Mouse (Mus musculus) forebrain, embryonic 10.5 days (tissue): ENCODE data around the gene Slc41a3. TPM values are rescaled to one million over a fixed set of nuclear protein-coding genes. Genes with fewer than 3 reads are reported as not detected.

Experiments used
- DNase-seq: peaks from one replicate; pipeline ENCODE4 v3.0.0-alpha.2; 2017; ENCODE audit warnings: low spot score; ENCODE audit errors: extremely low spot score
- H3K27ac ChIP-seq: fragments of 300-500 bp; sonication (generic); 2 replicates; pipeline ENCODE4 v1.5.1; 2016; ENCODE audit warnings: mild to moderate bottlenecking
- H3K27me3 ChIP-seq: fragments of 300-500 bp; sonication (generic); 2 replicates; pipeline ENCODE4 v1.6.1; 2016; ENCODE audit warnings: mild to moderate bottlenecking; ENCODE audit not compliant: poor library complexity, severe bottlenecking
- H3K36me3 ChIP-seq: fragments of 300-500 bp; sonication (generic); replicated peaks from 2 replicates; pipeline ENCODE4 v1.6.1; 2016; ENCODE audit warnings: mild to moderate bottlenecking, moderate library complexity
- H3K4me1 ChIP-seq: fragments of 300-500 bp; sonication (generic); 2 replicates; pipeline ENCODE4 v1.6.1; 2016
- H3K4me3 ChIP-seq: fragments of 300-500 bp; sonication (generic); 2 replicates; pipeline ENCODE4 v1.5.1; 2016; ENCODE audit warnings: mild to moderate bottlenecking, moderate library complexity
- H3K9me3 ChIP-seq: fragments of 300-500 bp; sonication (generic); 2 replicates; pipeline ENCODE4 v1.6.1; 2016; ENCODE audit warnings: mild to moderate bottlenecking, moderate library complexity
- WGBS: fragments of 180-500 bp; shearing (Covaris S2); methylation state at CpG from one replicate; pipeline ENCODE4 v1.1.7; 2016; 5-methylcytosine and 5-hydroxymethylcytosine counted together
- polyA plus RNA-seq: library from polyadenylated mRNA; unstranded; fragments of >200 nt; fragmentation: Nextera tagmentation; extraction: Ambion mirVana; gene quantifications from 2 replicates; pipeline ENCODE4 v1.2.1, GENCODE M21; 2016

The Slc41a3 gene
- polyA plus RNA-seq, 1 experiment from 2014 or later = 2.3 TPM

DNA sequence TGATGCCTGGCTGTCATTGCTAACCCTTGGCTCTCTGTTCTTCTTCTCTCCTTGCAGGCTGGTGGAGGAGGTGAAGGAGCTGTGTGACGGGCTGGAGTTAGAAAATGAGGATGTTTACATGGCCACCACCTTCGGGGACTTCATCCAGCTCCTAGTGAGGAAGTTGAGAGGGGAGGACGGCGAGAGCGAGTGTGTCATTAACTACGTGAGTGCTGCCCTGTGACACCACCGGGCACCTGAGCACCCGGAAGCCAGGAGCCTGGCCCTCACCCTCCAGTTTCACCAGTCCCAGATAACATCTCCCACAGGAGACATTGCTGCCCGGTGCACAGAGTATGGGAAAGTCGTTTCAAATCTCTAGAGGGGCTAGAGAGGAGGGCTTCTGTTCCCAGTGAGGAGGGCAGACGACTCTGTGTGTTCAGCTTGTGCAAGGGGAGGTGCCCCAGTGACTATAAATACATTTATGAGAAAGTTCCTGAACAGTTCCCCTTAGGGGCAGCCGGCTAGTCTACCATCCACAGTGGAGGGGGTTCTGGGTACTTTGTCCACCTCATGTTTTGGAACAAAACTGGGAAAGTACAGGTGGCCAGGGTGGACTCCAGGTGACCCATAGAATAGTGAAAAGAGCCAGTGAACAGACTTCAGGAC lies 34.7 kb upstream of the Slc41a3 start:
- Histone ChIP-seq H3K27ac (no peak overlapping the region), H3K4me3 (no peak overlapping the region), H3K4me1 (no peaks in the 10 kb centered on the region; the same call in 1 of the 2 replicates), H3K36me3 (no peaks in the 10 kb centered on the region), H3K27me3 (no peaks in the 10 kb centered on the region), H3K9me3 (no peaks in the 10 kb centered on the region)
- WGBS = 80% methylated on average over 12 of the region's 12 CpGs
- DNase-seq = no peak

DNA sequence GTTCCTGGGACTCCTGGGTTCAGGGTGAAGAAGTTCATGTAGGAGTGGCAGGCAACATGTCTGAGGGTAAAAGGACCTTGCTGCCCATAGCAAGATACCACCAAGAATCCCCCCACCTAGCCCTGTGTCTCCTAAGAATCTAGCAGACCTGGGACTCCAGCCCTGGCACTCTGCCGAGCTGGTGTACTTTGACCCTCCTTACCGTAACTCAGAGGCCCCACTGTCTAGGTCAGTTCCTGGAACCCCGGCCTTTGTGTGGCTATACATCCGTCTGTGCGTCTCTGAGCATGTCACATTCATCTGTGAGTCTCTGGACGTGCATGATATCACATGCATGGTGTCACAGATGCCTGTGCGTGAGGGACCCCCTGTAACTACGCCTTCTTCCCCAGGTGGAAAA lies 34.1 kb upstream of the Slc41a3 start:
- H3K4me3 ChIP-seq = no peak overlapping the region
- WGBS = 92% methylated on average over 8 of the region's 8 CpGs
- no peaks in the 10 kb centered on the region for H3K9me3 ChIP-seq
- peaks cover 3% of the 10 kb centered on the region; the same call in 1 of the 2 replicates for H3K4me1 ChIP-seq
- no peak for DNase-seq
- H3K27me3 ChIP-seq = no peaks in the 10 kb centered on the region
- no peaks in the 10 kb centered on the region for H3K36me3 ChIP-seq
- no peak overlapping the region for H3K27ac ChIP-seq

DNA sequence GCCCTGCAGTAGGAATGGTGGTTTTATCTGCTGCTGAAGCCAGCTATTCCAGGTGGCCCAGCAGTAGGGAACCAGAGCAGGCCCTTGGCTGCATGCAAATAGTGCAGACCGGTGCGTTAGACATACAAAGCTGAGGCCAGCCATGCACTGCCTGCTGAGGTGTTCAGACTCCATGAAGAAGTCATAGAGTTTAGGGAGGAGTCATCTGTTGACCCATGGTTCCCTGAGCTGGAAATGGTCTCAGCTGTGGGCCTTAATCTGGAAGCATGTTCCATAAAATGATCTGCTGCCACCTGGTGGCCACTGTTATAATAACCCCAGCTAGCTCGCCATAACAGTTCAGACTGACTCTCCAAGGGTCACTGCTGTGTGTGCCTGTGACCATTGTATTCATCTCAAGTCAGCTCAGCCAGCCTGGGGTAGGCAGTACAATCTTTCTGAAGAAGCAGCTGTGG lies 29.2 kb upstream of the Slc41a3 start:
- Histone ChIP-seq H3K9me3 (no peaks in the 10 kb centered on the region), H3K4me3 (no peak overlapping the region), H3K4me1 (0 out of 2 replicates have a peak, but pooled peaks cover 6% of the 10 kb centered on the region), H3K36me3 (no peaks in the 10 kb centered on the region), H3K27me3 (no peaks in the 10 kb centered on the region), H3K27ac (no peak overlapping the region)
- peak; percentile 78 for DNase-seq
- 37% methylated on average over 3 of the region's 3 CpGs for WGBS

DNA sequence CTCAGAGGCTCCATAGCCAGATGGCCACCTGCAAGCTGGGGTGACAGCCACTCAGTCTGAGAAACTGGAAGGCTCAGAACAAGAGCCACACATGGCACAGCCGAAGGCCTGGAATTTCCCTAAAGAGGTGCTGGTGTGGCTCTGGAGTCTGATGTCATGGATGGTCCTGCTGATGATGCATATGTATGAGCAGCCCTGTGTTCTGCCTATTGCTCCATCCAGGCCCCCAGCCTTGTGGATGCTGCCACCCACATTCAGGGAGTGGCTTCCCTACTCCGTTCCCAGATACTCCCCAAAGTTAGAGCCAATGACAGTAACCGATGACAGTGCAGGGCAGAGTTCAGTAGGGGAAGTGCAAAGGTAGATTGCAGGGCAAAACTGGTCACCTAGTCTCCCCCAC lies 26.4 kb upstream of the Slc41a3 start:
- Histone ChIP-seq H3K27me3 (no peaks in the 10 kb centered on the region), H3K4me3 (no peak overlapping the region), H3K4me1 (0 out of 2 replicates have a peak, but pooled peaks cover 7% of the 10 kb centered on the region), H3K36me3 (no peaks in the 10 kb centered on the region), H3K27ac (no peak overlapping the region), H3K9me3 (no peaks in the 10 kb centered on the region)
- DNase-seq = no peak
- WGBS = 77% methylated on average over 3 of the region's 3 CpGs

DNA sequence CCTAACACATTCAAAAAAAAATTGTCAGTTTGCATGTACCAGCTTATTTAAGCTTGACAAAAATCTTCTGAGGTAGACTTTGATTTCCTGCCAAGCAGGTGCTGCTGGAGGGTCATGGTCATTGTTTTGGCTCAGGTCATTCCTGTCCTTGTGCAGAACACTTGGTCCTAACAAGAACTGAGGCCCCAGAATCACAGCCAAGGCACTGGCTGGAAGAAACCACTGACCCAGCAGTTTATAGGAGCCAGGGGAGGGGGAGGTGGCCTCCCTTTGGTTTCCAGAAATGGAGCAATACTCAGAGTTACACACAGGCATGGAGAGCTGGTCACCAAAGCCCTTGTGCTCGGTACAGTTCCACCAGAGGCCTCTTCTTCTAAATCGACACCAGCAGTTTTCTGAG lies 22.2 kb upstream of the Slc41a3 start:
- Histone ChIP-seq H3K4me1 (0 out of 2 replicates have a peak, but pooled peaks cover 4% of the 10 kb centered on the region), H3K9me3 (no peaks in the 10 kb centered on the region), H3K27me3 (no peaks in the 10 kb centered on the region), H3K4me3 (no peak overlapping the region), H3K27ac (no peak overlapping the region), H3K36me3 (no peaks in the 10 kb centered on the region)
- no peak for DNase-seq
- WGBS = 80% methylated on average over 2 of the region's 2 CpGs

DNA sequence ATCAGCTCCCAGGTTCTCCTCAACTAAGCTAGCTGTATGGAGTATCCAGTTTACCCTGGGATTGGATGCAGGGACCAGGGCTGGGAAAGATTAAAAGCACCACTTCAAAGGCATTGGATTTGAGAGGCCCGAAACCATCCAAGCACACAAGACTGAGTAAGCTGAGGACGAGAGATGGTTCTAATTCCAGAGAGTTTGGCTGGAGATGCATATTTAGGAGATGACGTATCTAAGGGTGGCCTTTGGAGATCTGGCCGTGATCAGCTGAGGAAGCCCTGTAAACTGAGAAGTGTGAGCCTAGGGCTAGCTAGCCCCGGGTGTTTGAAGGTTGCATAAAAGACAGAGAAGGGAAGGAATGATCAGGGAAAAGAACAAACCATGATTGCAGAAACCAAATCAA lies 16.4 kb upstream of the Slc41a3 start:
- no peak for DNase-seq
- H3K9me3 ChIP-seq = no peaks in the 10 kb centered on the region
- no peak overlapping the region for H3K4me3 ChIP-seq
- H3K4me1 ChIP-seq = no peaks in the 10 kb centered on the region
- H3K27ac ChIP-seq = no peak overlapping the region
- WGBS = 57% methylated on average over 5 of the region's 5 CpGs
- no peaks in the 10 kb centered on the region for H3K36me3 ChIP-seq
- H3K27me3 ChIP-seq = no peaks in the 10 kb centered on the region

DNA sequence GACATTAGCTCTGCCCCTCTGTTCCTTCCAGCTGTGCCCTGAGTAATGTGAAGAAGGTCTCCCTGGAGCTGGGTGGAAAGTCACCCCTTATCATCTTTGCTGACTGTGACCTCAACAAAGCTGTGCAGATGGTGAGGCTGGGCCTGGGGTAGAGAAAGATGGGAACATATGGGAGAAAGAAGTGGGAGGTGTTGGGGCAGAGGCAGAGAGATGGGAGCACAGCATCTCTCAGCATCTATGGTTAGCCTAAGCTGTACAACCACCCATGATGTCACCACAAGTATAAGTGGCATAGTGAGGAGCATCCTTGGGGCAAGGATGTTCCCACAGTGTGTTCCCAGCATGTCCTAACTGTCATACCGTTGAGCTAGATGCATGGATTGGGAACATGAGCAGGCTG lies 13.8 kb upstream of the Slc41a3 start:
- Histone ChIP-seq H3K4me1 (no peaks in the 10 kb centered on the region), H3K27ac (no peak overlapping the region), H3K36me3 (no peaks in the 10 kb centered on the region), H3K9me3 (0 out of 2 replicates have a peak, but pooled peaks cover 2% of the 10 kb centered on the region), H3K27me3 (no peaks in the 10 kb centered on the region), H3K4me3 (no peak overlapping the region)
- no peak for DNase-seq
- 83% methylated on average over 1 of the region's 1 CpGs for WGBS

DNA sequence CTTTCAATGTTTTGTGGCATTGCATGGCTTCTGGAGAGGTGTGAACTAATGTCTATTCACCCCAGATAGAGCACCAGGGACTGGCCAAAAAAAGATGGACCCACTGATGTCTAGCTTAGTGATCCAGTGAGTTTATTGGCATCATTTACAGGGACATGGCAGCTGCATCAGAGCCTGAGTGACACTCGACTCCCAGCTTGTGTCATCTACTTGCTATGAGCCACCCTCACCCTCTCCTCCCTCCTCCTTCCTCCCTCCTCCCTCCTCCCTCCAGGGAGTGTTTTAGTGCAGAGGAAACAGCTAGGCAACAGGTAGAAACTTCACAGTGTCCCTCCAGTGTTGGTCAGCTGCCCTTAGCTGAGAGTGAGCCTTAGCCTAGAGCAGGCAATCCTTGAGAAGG lies 9.6 kb upstream of the Slc41a3 start:
- WGBS = 76% methylated on average over 1 of the region's 1 CpGs
- DNase-seq = no peak

DNA sequence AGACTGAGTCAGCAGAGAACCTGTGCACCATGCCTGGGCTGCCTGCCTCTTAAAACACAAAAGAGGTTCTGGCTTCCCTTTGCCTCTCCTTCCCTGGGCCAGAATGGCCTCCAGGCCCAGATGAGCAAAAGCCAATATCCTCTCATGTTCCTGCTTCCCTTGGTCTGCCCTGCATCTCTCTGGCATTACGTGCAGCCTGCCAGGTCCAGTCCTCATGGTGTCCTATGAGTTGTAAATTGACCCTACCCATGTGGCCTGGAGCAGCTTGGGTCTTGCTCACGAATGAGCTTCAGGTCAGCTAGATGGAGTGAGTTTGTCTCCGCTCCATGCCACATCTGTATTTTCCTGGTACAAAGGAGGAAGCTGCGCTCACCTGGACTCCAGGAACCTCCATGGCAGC lies 7.5 kb upstream of the Slc41a3 start:
- H3K27ac ChIP-seq = no peak overlapping the region
- no peaks in the 10 kb centered on the region for H3K36me3 ChIP-seq
- no peaks in the 10 kb centered on the region; the same call in 1 of the 2 replicates for H3K4me1 ChIP-seq
- 0 out of 2 replicates have a peak, but pooled peaks cover 4% of the 10 kb centered on the region for H3K9me3 ChIP-seq
- no peak for DNase-seq
- 0 out of 2 replicates have a peak, but pooled peaks cover 5% of the 10 kb centered on the region for H3K27me3 ChIP-seq
- 89% methylated on average over 4 of the region's 4 CpGs for WGBS
- H3K4me3 ChIP-seq = no peak overlapping the region

More for the DNA sequence above, 9.6 kb upstream of the Slc41a3 start:
- H3K4me1 ChIP-seq = no peaks in the 10 kb centered on the region
- no peak overlapping the region for H3K27ac ChIP-seq
- H3K9me3 ChIP-seq = 0 out of 2 replicates have a peak, but pooled peaks cover 4% of the 10 kb centered on the region
- no peaks in the 10 kb centered on the region for H3K27me3 ChIP-seq
- H3K4me3 ChIP-seq = no peak overlapping the region
- H3K36me3 ChIP-seq = no peaks in the 10 kb centered on the region

DNA sequence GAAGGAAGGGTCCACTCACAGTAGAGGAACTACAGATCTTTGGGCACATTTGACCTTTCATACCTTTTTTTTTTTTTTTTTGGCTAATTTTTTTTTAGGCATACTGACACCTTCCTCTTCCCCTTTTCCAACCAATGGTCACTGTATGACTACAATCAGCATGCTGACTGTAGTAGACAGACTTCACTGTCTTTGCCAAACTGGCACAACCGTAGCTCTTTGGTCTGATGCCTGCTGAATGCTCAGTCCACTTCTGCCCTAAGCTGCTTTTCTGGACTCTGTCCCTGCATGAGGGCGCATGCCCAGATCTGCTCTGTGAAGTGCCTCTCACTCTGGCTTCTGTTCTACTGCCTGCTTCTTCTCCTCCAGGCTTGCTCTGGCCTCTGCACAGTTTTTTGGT lies 6.9 kb upstream of the Slc41a3 start:
- peaks cover 5% of the 10 kb centered on the region; the same call in 1 of the 2 replicates for H3K27me3 ChIP-seq
- no peaks in the 10 kb centered on the region for H3K36me3 ChIP-seq
- no peaks in the 10 kb centered on the region; the same call in 1 of the 2 replicates for H3K4me1 ChIP-seq
- H3K4me3 ChIP-seq = no peak overlapping the region
- 0 out of 2 replicates have a peak, but pooled peaks cover 4% of the 10 kb centered on the region for H3K9me3 ChIP-seq
- 86% methylated on average over 2 of the region's 2 CpGs for WGBS
- no peak overlapping the region for H3K27ac ChIP-seq
- DNase-seq = no peak

DNA sequence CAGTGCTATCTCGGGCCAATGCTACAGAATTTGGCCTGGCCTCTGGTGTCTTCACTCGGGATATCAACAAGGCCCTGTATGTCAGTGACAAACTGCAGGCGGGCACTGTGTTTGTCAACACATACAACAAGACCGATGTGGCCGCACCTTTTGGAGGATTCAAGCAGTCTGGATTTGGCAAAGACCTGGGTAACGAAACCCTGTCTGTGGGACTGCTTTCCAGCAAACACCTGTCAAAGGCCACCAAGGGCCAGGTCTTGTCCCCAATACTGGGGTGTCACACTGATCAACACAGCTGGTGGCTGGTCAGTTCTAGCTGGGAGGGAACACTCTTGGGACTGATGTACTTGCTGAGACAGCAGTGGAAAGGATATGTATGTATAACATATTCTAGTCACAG lies 6.3 kb upstream of the Slc41a3 start:
- no peak overlapping the region for H3K4me3 ChIP-seq
- H3K9me3 ChIP-seq = 0 out of 2 replicates have a peak, but pooled peaks cover 4% of the 10 kb centered on the region
- no peaks in the 10 kb centered on the region for H3K36me3 ChIP-seq
- 93% methylated on average over 6 of the region's 6 CpGs for WGBS
- H3K4me1 ChIP-seq = no peaks in the 10 kb centered on the region; the same call in 1 of the 2 replicates
- peaks cover 11% of the 10 kb centered on the region for H3K27me3 ChIP-seq
- H3K27ac ChIP-seq = no peak overlapping the region
- no peak for DNase-seq

DNA sequence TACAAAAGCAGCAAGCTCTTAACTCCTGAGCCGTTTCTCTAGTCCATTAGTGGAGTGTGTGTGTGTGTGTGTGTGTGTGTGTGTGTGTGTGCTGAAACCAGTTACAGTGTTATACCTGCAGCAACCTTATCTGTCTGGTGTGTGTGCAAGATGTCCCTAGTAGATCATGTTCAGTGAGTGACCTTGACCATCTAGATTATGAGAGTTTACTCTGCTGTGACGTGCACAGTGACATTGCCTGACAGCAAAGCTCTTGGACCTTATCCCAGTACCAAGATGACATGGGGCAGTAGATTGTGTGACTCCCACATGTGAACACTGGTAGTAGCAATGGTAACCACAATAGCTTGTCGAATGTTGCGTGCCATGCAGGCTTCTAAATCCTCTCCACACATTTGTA lies 4.2 kb upstream of the Slc41a3 start:
- Histone ChIP-seq H3K36me3 (no peaks in the 10 kb centered on the region), H3K4me3 (no peak overlapping the region), H3K27me3 (peaks cover 16% of the 10 kb centered on the region), H3K4me1 (peaks cover 12% of the 10 kb centered on the region), H3K27ac (no peak overlapping the region), H3K9me3 (0 out of 2 replicates have a peak, but pooled peaks cover 4% of the 10 kb centered on the region)
- 83% methylated on average over 4 of the region's 4 CpGs for WGBS
- DNase-seq = no peak

DNA sequence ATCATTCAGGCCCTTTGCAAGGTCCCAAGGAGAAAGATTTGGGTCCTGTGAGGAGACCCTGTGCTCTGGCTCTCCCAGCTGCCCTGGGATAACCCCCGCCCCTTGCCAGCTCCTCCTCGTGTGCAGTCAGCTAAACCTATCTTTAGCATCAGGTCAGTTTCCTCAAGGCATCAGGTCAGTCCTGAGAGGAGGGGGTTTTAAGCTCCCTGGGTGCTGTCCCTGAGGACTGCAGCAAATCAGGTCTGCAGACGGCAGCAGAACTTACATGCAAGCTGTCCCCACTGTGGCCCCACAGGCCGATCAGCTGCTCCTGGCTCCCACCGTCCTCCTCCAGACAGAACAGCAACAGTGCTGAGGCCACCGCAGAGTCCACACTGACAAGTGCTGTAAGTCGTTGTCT lies 2.8 kb upstream of the Slc41a3 start:
- H3K36me3 ChIP-seq = no peaks in the 10 kb centered on the region
- peaks cover 29% of the 10 kb centered on the region for H3K27me3 ChIP-seq
- no peak overlapping the region for H3K4me3 ChIP-seq
- no peak for DNase-seq
- peaks cover 19% of the 10 kb centered on the region for H3K4me1 ChIP-seq
- no peaks in the 10 kb centered on the region for H3K9me3 ChIP-seq
- no peak overlapping the region for H3K27ac ChIP-seq
- 64% methylated on average over 7 of the region's 7 CpGs for WGBS
